Mouse (Mus musculus) liver, embryonic 11.5 days (tissue): ENCODE results near the gene Tmem94. TPM values are rescaled to one million over a fixed set of nuclear protein-coding genes. Genes with fewer than 3 reads are reported as not detected.
A peak's percentile ranks its signal among the peaks of the same experiment; 100 is the strongest.

ENCODE experiments used
- ATAC-seq: fragments of 200-750 bp; cut with Nextera tagmentation; replicated peaks from 2 replicates; pipeline ENCODE4 v1.8.0; 2017; ENCODE audit warnings: moderate number of reproducible peaks, mild to moderate bottlenecking, moderate TSS enrichment, moderate library complexity; ENCODE audit not compliant: low FRiP score
- DNase-seq: peaks from one replicate; pipeline ENCODE4 v3.0.0-alpha.2; 2017; ENCODE audit warnings: low spot score
- H3K27ac ChIP-seq: fragments of 300-500 bp; sonication (generic); 2 replicates; pipeline ENCODE4 v1.5.1; 2014; ENCODE audit warnings: mild to moderate bottlenecking, low read depth, low read length, control low read depth
- H3K27me3 ChIP-seq: fragments of 300-500 bp; sonication (generic); replicated peaks from 2 replicates; pipeline ENCODE4 v1.6.1; 2014; ENCODE audit warnings: low read length, mixed read lengths; ENCODE audit not compliant: control insufficient read depth, insufficient read depth
- H3K36me3 ChIP-seq: fragments of 300-500 bp; sonication (generic); 2 replicates; pipeline ENCODE4 v1.6.1; 2014; ENCODE audit warnings: mild to moderate bottlenecking, low read length, moderate library complexity, mixed read lengths; ENCODE audit not compliant: control insufficient read depth, insufficient read depth
- H3K4me1 ChIP-seq: fragments of 300-500 bp; sonication (generic); replicated peaks from 2 replicates; pipeline ENCODE4 v1.6.1; 2014; ENCODE audit warnings: low read length, mixed read lengths; ENCODE audit not compliant: control insufficient read depth, insufficient read depth
- H3K4me2 ChIP-seq: fragments of 300-500 bp; sonication (generic); 2 replicates; pipeline ENCODE4 v1.6.1; 2014; ENCODE audit warnings: mild to moderate bottlenecking, control low read depth, moderate library complexity
- H3K4me3 ChIP-seq: fragments of 300-500 bp; sonication (generic); 2 replicates; pipeline ENCODE4 v1.5.1; 2014; ENCODE audit warnings: low read depth, low read length, control low read depth
- H3K9ac ChIP-seq: fragments of 300-500 bp; sonication (generic); 2 replicates; pipeline ENCODE4 v1.6.1; 2014; ENCODE audit warnings: low read depth, low read length, control low read depth
- H3K9me3 ChIP-seq: fragments of 300-500 bp; sonication (generic); 2 replicates; pipeline ENCODE4 v1.6.1; 2016; ENCODE audit warnings: low read length, inconsistent platforms, mixed read lengths; ENCODE audit not compliant: control insufficient read depth
- WGBS: fragments of 180-500 bp; shearing (Covaris S2); extraction: QIAGEN DNeasy Blood & Tissue Kit; methylation state at CpG from one replicate; pipeline ENCODE4 v1.1.7; 2014; 5-methylcytosine and 5-hydroxymethylcytosine counted together
- polyA plus RNA-seq: library from polyadenylated mRNA; unstranded; fragments of >200 nt; fragmentation: Nextera tagmentation; extraction: Ambion mirVana; gene quantifications from 2 replicates; pipeline ENCODE4 v1.2.1, GENCODE M21; 2014

Gene Tmem94
- polyA plus RNA-seq, 1 experiment from 2014 or later: 14.4 TPM

- no peaks in the 10 kb centered on the region for H3K27me3 ChIP-seq
- no peak for ATAC-seq
- no peaks in the 10 kb centered on the region for H3K4me1 ChIP-seq
- no peak overlapping the region for H3K4me3 ChIP-seq
- no peak overlapping the region for H3K27ac ChIP-seq
- 95% methylated on average over 16 of the region's 16 CpGs for WGBS
- no peak for DNase-seq
- H3K9me3 ChIP-seq: no peaks in the 10 kb centered on the region
- H3K36me3 ChIP-seq: peaks cover 47% of the 10 kb centered on the region
- H3K9ac ChIP-seq: no peak overlapping the region
- no peak overlapping the region for H3K4me2 ChIP-seq
These were observed 26.7 kb downstream of the Tmem94 start for GRCm38 (mm10) chr11:115791919-115792318.

GRCm38 (mm10) chr11:115792353-115792752 is 27.1 kb downstream of the Tmem94 start:
- DNase-seq: no peak
- H3K4me1 ChIP-seq: no peaks in the 10 kb centered on the region
- no peak overlapping the region for H3K27ac ChIP-seq
- no peaks in the 10 kb centered on the region for H3K27me3 ChIP-seq
- H3K9ac ChIP-seq: no peak overlapping the region
- peaks cover 47% of the 10 kb centered on the region for H3K36me3 ChIP-seq
- H3K9me3 ChIP-seq: no peaks in the 10 kb centered on the region
- H3K4me2 ChIP-seq: no peak overlapping the region
- ATAC-seq: no peak
- no peak overlapping the region for H3K4me3 ChIP-seq
- 91% methylated on average over 14 of the region's 14 CpGs for WGBS

- Histone ChIP-seq H3K4me3 (no peak overlapping the region), H3K27me3 (no peaks in the 10 kb centered on the region), H3K9ac (no peak overlapping the region), H3K27ac (no peak overlapping the region), H3K36me3 (peaks cover 53% of the 10 kb centered on the region), H3K4me2 (no peak overlapping the region), H3K4me1 (no peaks in the 10 kb centered on the region), H3K9me3 (no peaks in the 10 kb centered on the region)
- no peak for DNase-seq
- WGBS: 75% methylated on average over 15 of the region's 15 CpGs
- no peak for ATAC-seq
These were observed 31.7 kb downstream of the Tmem94 start for GRCm38 (mm10) chr11:115796898-115797297.

GRCm38 (mm10) chr11:115797665-115798064 is 32.4 kb downstream of the Tmem94 start:
- Histone ChIP-seq H3K4me3 (no peak overlapping the region), H3K27me3 (no peaks in the 10 kb centered on the region), H3K4me1 (no peaks in the 10 kb centered on the region), H3K9me3 (no peaks in the 10 kb centered on the region), H3K27ac (no peak overlapping the region), H3K9ac (no peak overlapping the region), H3K4me2 (no peak overlapping the region), H3K36me3 (peaks cover 56% of the 10 kb centered on the region)
- ATAC-seq: no peak
- WGBS: 92% methylated on average over 9 of the region's 9 CpGs
- DNase-seq: no peak

- DNase-seq (no peak), ATAC-seq (no peak)
- H3K27me3 ChIP-seq: no peaks in the 10 kb centered on the region
- peaks cover 57% of the 10 kb centered on the region for H3K36me3 ChIP-seq
- H3K4me1 ChIP-seq: peaks cover 7% of the 10 kb centered on the region
- H3K27ac ChIP-seq: no peak overlapping the region
- H3K4me3 ChIP-seq: no peak overlapping the region
- H3K9me3 ChIP-seq: no peaks in the 10 kb centered on the region
- H3K9ac ChIP-seq: no peak overlapping the region
- WGBS: 93% methylated on average over 18 of the region's 18 CpGs
- no peak overlapping the region for H3K4me2 ChIP-seq
These were observed 35.7 kb downstream of the Tmem94 start for GRCm38 (mm10) chr11:115800981-115801380.

- WGBS: 92% methylated on average over 24 of the region's 24 CpGs
- Histone ChIP-seq H3K9ac (no peak overlapping the region), H3K4me3 (no peak overlapping the region), H3K4me1 (peaks cover 29% of the 10 kb centered on the region), H3K27me3 (no peaks in the 10 kb centered on the region), H3K4me2 (no peak overlapping the region; the same call in 1 of the 2 replicates), H3K36me3 (peaks cover 65% of the 10 kb centered on the region), H3K27ac (no peak overlapping the region), H3K9me3 (no peaks in the 10 kb centered on the region)
- DNase-seq: no peak
- no peak for ATAC-seq
These were observed 38.0 kb downstream of the Tmem94 start for GRCm38 (mm10) chr11:115803072-115803709.

- Histone ChIP-seq H3K9ac (peak overlapping the region; percentile 61), H3K27me3 (no peaks in the 10 kb centered on the region), H3K4me3 (peak overlapping the region; percentile 41), H3K36me3 (peaks cover 56% of the 10 kb centered on the region), H3K4me1 (peaks cover 47% of the 10 kb centered on the region), H3K4me2 (peak overlapping the region; percentile 60), H3K9me3 (no peaks in the 10 kb centered on the region), H3K27ac (peak overlapping the region; percentile 93)
- DNase-seq (no peak), ATAC-seq (peak; percentile 93)
- 50% methylated on average over 7 of the region's 7 CpGs for WGBS
These were observed 39.8 kb downstream of the Tmem94 start for GRCm38 (mm10) chr11:115805005-115805404.

- Histone ChIP-seq H3K4me2 (no peak overlapping the region), H3K36me3 (peaks cover 49% of the 10 kb centered on the region), H3K9ac (no peak overlapping the region), H3K9me3 (no peaks in the 10 kb centered on the region), H3K4me1 (peaks cover 58% of the 10 kb centered on the region), H3K4me3 (no peak overlapping the region), H3K27me3 (no peaks in the 10 kb centered on the region), H3K27ac (no peak overlapping the region; the same call in 1 of the 2 replicates)
- 92% methylated on average over 10 of the region's 10 CpGs for WGBS
- DNase-seq (no peak), ATAC-seq (no peak)
These were observed 40.9 kb downstream of the Tmem94 start for GRCm38 (mm10) chr11:115806154-115806553.

GRCm38 (mm10) chr11:115807306-115807705 is 42.1 kb downstream of the Tmem94 start:
- H3K36me3 ChIP-seq: peaks cover 39% of the 10 kb centered on the region
- H3K4me1 ChIP-seq: peaks cover 61% of the 10 kb centered on the region
- no peak overlapping the region for H3K4me2 ChIP-seq
- ATAC-seq (no peak), DNase-seq (no peak)
- H3K27me3 ChIP-seq: no peaks in the 10 kb centered on the region
- 92% methylated on average over 6 of the region's 6 CpGs for WGBS
- H3K4me3 ChIP-seq: no peak overlapping the region
- H3K9ac ChIP-seq: no peak overlapping the region
- H3K9me3 ChIP-seq: no peaks in the 10 kb centered on the region
- no peak overlapping the region for H3K27ac ChIP-seq
